Mouse (Mus musculus) kidney, embryonic 14.5 days (tissue): ENCODE results near the gene Maff. TPM values are rescaled to one million over a fixed set of nuclear protein-coding genes. Genes with fewer than 3 reads are reported as not detected.

Experiments used
- ATAC-seq: fragments of 200-750 bp; cut with Nextera tagmentation; 2 replicates; pipeline ENCODE4 v1.8.0; 2017; ENCODE audit warnings: moderate number of reproducible peaks, mild to moderate bottlenecking, moderate TSS enrichment, moderate library complexity; ENCODE audit not compliant: low FRiP score, low TSS enrichment
- H3K27ac ChIP-seq: fragments of 300-500 bp; sonication (generic); 2 replicates; pipeline ENCODE4 v1.5.1; 2014; ENCODE audit warnings: low read depth, mild to moderate bottlenecking, low read length, moderate library complexity, mixed read lengths
- H3K27me3 ChIP-seq: fragments of 300-500 bp; sonication (generic); 2 replicates; pipeline ENCODE4 v1.6.1; 2014; ENCODE audit warnings: mild to moderate bottlenecking, low read length; ENCODE audit not compliant: control insufficient read depth, insufficient read depth
- H3K36me3 ChIP-seq: fragments of 300-500 bp; sonication (generic); 2 replicates; pipeline ENCODE4 v1.6.1; 2014; ENCODE audit warnings: low read length, mixed read lengths; ENCODE audit not compliant: control insufficient read depth, insufficient read depth
- H3K4me1 ChIP-seq: fragments of 300-500 bp; sonication (generic); 2 replicates; pipeline ENCODE4 v1.6.1; 2014; ENCODE audit warnings: low read length, mixed read lengths; ENCODE audit not compliant: control insufficient read depth, insufficient read depth
- H3K4me2 ChIP-seq: fragments of 300-500 bp; sonication (generic); replicated peaks from 2 replicates; pipeline ENCODE4 v1.6.1; 2014; ENCODE audit warnings: low read depth, mild to moderate bottlenecking, low read length
- H3K4me3 ChIP-seq: fragments of 300-500 bp; sonication (generic); 2 replicates; pipeline ENCODE4 v1.5.1; 2014; ENCODE audit warnings: mild to moderate bottlenecking, low read length
- H3K9ac ChIP-seq: fragments of 300-500 bp; sonication (generic); 2 replicates; pipeline ENCODE4 v1.6.1; 2014; ENCODE audit warnings: low read depth, mild to moderate bottlenecking, low read length, moderate library complexity
- H3K9me3 ChIP-seq: fragments of 300-500 bp; sonication (generic); 2 replicates; pipeline ENCODE4 v1.6.1; 2016; ENCODE audit warnings: low read length; ENCODE audit not compliant: control insufficient read depth
- WGBS: fragments of 180-500 bp; shearing (Covaris S2); extraction: QIAGEN DNeasy Blood & Tissue Kit; methylation state at CpG from one replicate; pipeline ENCODE4 v1.1.7; 2014; 5-methylcytosine and 5-hydroxymethylcytosine counted together
- polyA plus RNA-seq: library from polyadenylated mRNA; unstranded; fragments of >200 nt; fragmentation: Nextera tagmentation; extraction: Ambion mirVana; gene quantifications from 2 replicates; pipeline ENCODE4 v1.2.1, GENCODE M21; 2014

Gene Maff
- polyA plus RNA-seq, 1 experiment from 2014 or later, result 3.6 TPM

- H3K27ac ChIP-seq, result no peak overlapping the region
- 76% methylated on average over 6 of the region's 6 CpGs for WGBS
- no peak for ATAC-seq
- H3K27me3 ChIP-seq, result no peaks in the 10 kb centered on the region
- H3K9ac ChIP-seq, result no peak overlapping the region
- no peak overlapping the region for H3K4me3 ChIP-seq
- no peak overlapping the region for H3K4me2 ChIP-seq
- peaks cover 36% of the 10 kb centered on the region for H3K36me3 ChIP-seq
- H3K4me1 ChIP-seq, result 0 out of 2 replicates have a peak, but pooled peaks cover 4% of the 10 kb centered on the region
- H3K9me3 ChIP-seq, result no peaks in the 10 kb centered on the region
These were observed 31.3 kb downstream of the Maff start for GRCm38 (mm10) chr15:79377681-79378080.

GRCm38 (mm10) chr15:79378608-79379007, 32.2 kb downstream of the Maff start:
- Histone ChIP-seq H3K4me2 (no peak overlapping the region), H3K4me1 (0 out of 2 replicates have a peak, but pooled peaks cover 4% of the 10 kb centered on the region), H3K36me3 (peaks cover 32% of the 10 kb centered on the region), H3K4me3 (no peak overlapping the region), H3K27ac (no peak overlapping the region), H3K27me3 (no peaks in the 10 kb centered on the region), H3K9me3 (no peaks in the 10 kb centered on the region), H3K9ac (no peak overlapping the region)
- WGBS, result 95% methylated on average over 10 of the region's 10 CpGs
- no peak for ATAC-seq

GRCm38 (mm10) chr15:79379658-79380057, 33.2 kb downstream of the Maff start:
- 94% methylated on average over 7 of the region's 7 CpGs for WGBS
- no peaks in the 10 kb centered on the region for H3K9me3 ChIP-seq
- peaks cover 27% of the 10 kb centered on the region for H3K36me3 ChIP-seq
- H3K4me1 ChIP-seq, result 0 out of 2 replicates have a peak, but pooled peaks cover 4% of the 10 kb centered on the region
- no peak for ATAC-seq
- no peaks in the 10 kb centered on the region for H3K27me3 ChIP-seq
- no peak overlapping the region for H3K27ac ChIP-seq
- H3K4me3 ChIP-seq, result no peak overlapping the region
- no peak overlapping the region for H3K9ac ChIP-seq
- no peak overlapping the region for H3K4me2 ChIP-seq

- Histone ChIP-seq H3K9ac (no peak overlapping the region), H3K4me2 (no peak overlapping the region), H3K27me3 (no peaks in the 10 kb centered on the region), H3K4me3 (no peak overlapping the region), H3K9me3 (no peaks in the 10 kb centered on the region), H3K27ac (no peak overlapping the region), H3K4me1 (0 out of 2 replicates have a peak, but pooled peaks cover 4% of the 10 kb centered on the region), H3K36me3 (peaks cover 24% of the 10 kb centered on the region)
- 61% methylated on average over 21 of the region's 23 CpGs for WGBS
- ATAC-seq, result peak; percentile 53
These were observed 34.3 kb downstream of the Maff start for GRCm38 (mm10) chr15:79380468-79381444.

- Histone ChIP-seq H3K27ac (no peak overlapping the region), H3K36me3 (peaks cover 15% of the 10 kb centered on the region), H3K4me1 (0 out of 2 replicates have a peak, but pooled peaks cover 4% of the 10 kb centered on the region), H3K27me3 (no peaks in the 10 kb centered on the region), H3K4me2 (no peak overlapping the region), H3K9ac (no peak overlapping the region), H3K4me3 (no peak overlapping the region), H3K9me3 (no peaks in the 10 kb centered on the region)
- 89% methylated on average over 9 of the region's 9 CpGs for WGBS
- no peak for ATAC-seq
These were observed 35.2 kb downstream of the Maff start for GRCm38 (mm10) chr15:79381644-79382043.

- Histone ChIP-seq H3K4me2 (no peak overlapping the region), H3K9me3 (no peaks in the 10 kb centered on the region), H3K36me3 (no peaks in the 10 kb centered on the region), H3K4me1 (peaks cover 18% of the 10 kb centered on the region; the same call in 1 of the 2 replicates), H3K9ac (0 out of 2 replicates have a peak overlapping the region, but pooled peaks have one; percentile 7), H3K27me3 (no peaks in the 10 kb centered on the region), H3K4me3 (no peak overlapping the region), H3K27ac (no peak overlapping the region)
- 71% methylated on average over 6 of the region's 6 CpGs for WGBS
- ATAC-seq, result no peak
These were observed 40.7 kb downstream of the Maff start for GRCm38 (mm10) chr15:79387081-79387480.

- Histone ChIP-seq H3K4me3 (no peak overlapping the region), H3K27me3 (no peaks in the 10 kb centered on the region), H3K4me2 (no peak overlapping the region), H3K36me3 (no peaks in the 10 kb centered on the region), H3K9me3 (no peaks in the 10 kb centered on the region), H3K9ac (0 out of 2 replicates have a peak overlapping the region, but pooled peaks have one; percentile 7), H3K4me1 (peaks cover 21% of the 10 kb centered on the region; the same call in 1 of the 2 replicates), H3K27ac (no peak overlapping the region)
- no peak for ATAC-seq
- 83% methylated on average over 7 of the region's 7 CpGs for WGBS
These were observed 41.2 kb downstream of the Maff start for GRCm38 (mm10) chr15:79387611-79388010.

GRCm38 (mm10) chr15:79388171-79388570, 41.8 kb downstream of the Maff start:
- H3K9me3 ChIP-seq, result no peaks in the 10 kb centered on the region
- WGBS, result 78% methylated on average over 6 of the region's 6 CpGs
- H3K4me3 ChIP-seq, result no peak overlapping the region
- H3K27ac ChIP-seq, result no peak overlapping the region
- no peak for ATAC-seq
- peaks cover 22% of the 10 kb centered on the region; the same call in 1 of the 2 replicates for H3K4me1 ChIP-seq
- no peaks in the 10 kb centered on the region for H3K27me3 ChIP-seq
- no peak overlapping the region for H3K9ac ChIP-seq
- H3K36me3 ChIP-seq, result no peaks in the 10 kb centered on the region
- no peak overlapping the region for H3K4me2 ChIP-seq

- Histone ChIP-seq H3K4me1 (peaks cover 44% of the 10 kb centered on the region), H3K4me2 (no peak overlapping the region), H3K4me3 (no peak overlapping the region), H3K36me3 (no peaks in the 10 kb centered on the region), H3K27ac (no peak overlapping the region), H3K9ac (no peak overlapping the region), H3K27me3 (no peaks in the 10 kb centered on the region), H3K9me3 (no peaks in the 10 kb centered on the region)
- no peak for ATAC-seq
- WGBS, result 78% methylated on average over 6 of the region's 6 CpGs
These were observed 44.0 kb downstream of the Maff start for GRCm38 (mm10) chr15:79390434-79390833.
